In genomic region chr7:19740269-19740668, GRCm38 (mm10) we compare ENCODE assay signal across 17 mouse cellular contexts. TPM values are rescaled to one million over a fixed set of nuclear protein-coding genes. Genes with fewer than 3 reads are reported as not detected.
DNase-seq lines count a peak whose midpoint lies in the region; ATAC-seq and TF ChIP-seq lines count a peak whose summit lies in the region.
"Had no signal": no experiment of that assay in that cellular context is flagged by ENCODE, and none has a peak within 500 bp of the region (broad histone marks: within the 10 kb centered on the region; RNA-seq: fewer than 3 reads in every experiment).

No protein-coding gene starts in this region.

- DNase-seq in right cerebral cortex, postnatal 14 days, result peak; percentile 32
- no peak for DNase-seq in right cerebral cortex, postnatal 25 days
- DNase-seq in ZHBTc4 (ENCODE audit: low read depth, low spot score) (peak; percentile 86), MN1 (ENCODE audit: low spot score) (no peak)
- peak; percentile 65 for DNase-seq in lung, postnatal 36 days
- DNase-seq: embryo, embryonic 11 days; heart, adult 11 months; layer of hippocampus, adult 9-11 months; thymus, adult 18-20 months had no signal

- TF ChIP-seq CTCF in intestine, postnatal 0 days (IDR thresholded peaks at IDR 0.05; ENCODE audit: low read depth), result peak; percentile 41

- H3K36me3 ChIP-seq in intestine, postnatal 0 days (ENCODE audit: control insufficient read depth, insufficient read depth), result peaks cover 56% of the 10 kb centered on the region
- H3K36me3 ChIP-seq in intestine, embryonic 15.5 days, result peaks cover 30% of the 10 kb centered on the region
- peaks cover 20% of the 10 kb centered on the region for H3K36me3 ChIP-seq in midbrain, embryonic 15.5 days (replicated peaks)

- H3K4me1 ChIP-seq in intestine, postnatal 0 days (replicated peaks; ENCODE audit: control insufficient read depth, insufficient read depth, low read length), result no peaks in the 10 kb centered on the region
- H3K4me1 ChIP-seq in intestine, embryonic 15.5 days (replicated peaks), result peaks cover 26% of the 10 kb centered on the region
- peaks cover 6% of the 10 kb centered on the region for H3K4me1 ChIP-seq in midbrain, embryonic 15.5 days

- WGBS in intestine, postnatal 0 days, result 88% methylated on average over 11 of the region's 11 CpGs
- 88% methylated on average over 11 of the region's 11 CpGs for WGBS in intestine, embryonic 15.5 days
- 96% methylated on average over 11 of the region's 11 CpGs for WGBS in midbrain, embryonic 15.5 days

- H3K9ac ChIP-seq in intestine, postnatal 0 days (ENCODE audit: low read depth, low read length), result no peak overlapping the region
- H3K9ac ChIP-seq in intestine, embryonic 15.5 days, result no peak overlapping the region
- H3K9ac ChIP-seq in midbrain, embryonic 15.5 days, result no peak overlapping the region
- H3K9ac ChIP-seq: forebrain, embryonic 12.5 days; limb, embryonic 15.5 days; neural tube, embryonic 13.5 days had no signal

- no peak overlapping the region for H3K4me2 ChIP-seq in intestine, postnatal 0 days (replicated peaks; ENCODE audit: low read depth)
- no peak overlapping the region for H3K4me2 ChIP-seq in intestine, embryonic 15.5 days (replicated peaks)
- no peak overlapping the region for H3K4me2 ChIP-seq in midbrain, embryonic 15.5 days
- H3K4me2 ChIP-seq: forebrain, embryonic 12.5 days; limb, embryonic 15.5 days; midbrain, embryonic 11.5 days; neural tube, embryonic 13.5 days had no signal

- H3K4me3 ChIP-seq in intestine, postnatal 0 days (ENCODE audit: low read depth, low read length), result no peak overlapping the region
- H3K4me3 ChIP-seq in intestine, embryonic 15.5 days (replicated peaks), result no peak overlapping the region
- H3K4me3 ChIP-seq in midbrain, embryonic 15.5 days, result no peak overlapping the region
- H3K4me3 ChIP-seq: forebrain, embryonic 12.5 days; limb, embryonic 15.5 days; neural tube, embryonic 13.5 days had no signal

- H3K27ac ChIP-seq in intestine, postnatal 0 days (ENCODE audit: low read depth, low read length), result no peak overlapping the region
- H3K27ac ChIP-seq in intestine, embryonic 15.5 days, result no peak overlapping the region
- H3K27ac ChIP-seq in midbrain, embryonic 15.5 days, result no peak overlapping the region
- H3K27ac ChIP-seq: forebrain, embryonic 12.5 days; limb, embryonic 15.5 days; neural tube, embryonic 13.5 days had no signal

- H3K9me3 ChIP-seq in intestine, postnatal 0 days (ENCODE audit: control insufficient read depth), result no peaks in the 10 kb centered on the region
- no peaks in the 10 kb centered on the region for H3K9me3 ChIP-seq in intestine, embryonic 15.5 days
- H3K9me3 ChIP-seq in midbrain, embryonic 15.5 days, result no peaks in the 10 kb centered on the region
- H3K9me3 ChIP-seq: forebrain, embryonic 12.5 days; limb, embryonic 15.5 days; neural tube, embryonic 13.5 days had no signal

- H3K27me3 ChIP-seq in intestine, postnatal 0 days (replicated peaks; ENCODE audit: control insufficient read depth, insufficient read depth, low read length), result no peaks in the 10 kb centered on the region
- no peaks in the 10 kb centered on the region for H3K27me3 ChIP-seq in intestine, embryonic 15.5 days (replicated peaks)
- no peaks in the 10 kb centered on the region for H3K27me3 ChIP-seq in midbrain, embryonic 15.5 days (replicated peaks)
- H3K27me3 ChIP-seq: forebrain, embryonic 12.5 days; limb, embryonic 15.5 days; neural tube, embryonic 13.5 days; Patski had no signal

- no peak; the same call in 1 of the 2 replicates for ATAC-seq in intestine, postnatal 0 days
- no peak for ATAC-seq in intestine, embryonic 15.5 days
- ATAC-seq in midbrain, embryonic 15.5 days (replicated peaks), result no peak
- ATAC-seq: Patski had no signal

RNA-seq across cellular contexts. Expression of gene Nectin2, which starts 10.0 kb away (rescaled TPM):
- polyA plus RNA-seq in intestine, postnatal 0 days (2015; fragmentation: Nextera tagmentation; extraction: Ambion mirVana), result 93.1 and 94.7 TPM in 2 replicates
- polyA plus RNA-seq in intestine, embryonic 15.5 days (2015; fragmentation: Nextera tagmentation; extraction: Ambion mirVana), result 148 and 154 TPM in 2 replicates
- 56.3 and 60.8 TPM in 2 replicates for polyA plus RNA-seq in midbrain, embryonic 15.5 days (2015; fragmentation: Nextera tagmentation; extraction: Ambion mirVana)

RNA-seq across cellular contexts. Expression of gene Tomm40, which starts 25.0 kb away (rescaled TPM):
- polyA plus RNA-seq in intestine, postnatal 0 days (2015; fragmentation: Nextera tagmentation; extraction: Ambion mirVana), result 80.1 and 85.5 TPM in 2 replicates
- 208 and 215 TPM in 2 replicates for polyA plus RNA-seq in intestine, embryonic 15.5 days (2015; fragmentation: Nextera tagmentation; extraction: Ambion mirVana)
- polyA plus RNA-seq in midbrain, embryonic 15.5 days (2015; fragmentation: Nextera tagmentation; extraction: Ambion mirVana), result 139 and 156 TPM in 2 replicates

RNA-seq across cellular contexts. Expression of gene Bcam, which starts 30.5 kb away (rescaled TPM):
- polyA plus RNA-seq in intestine, postnatal 0 days (2015; fragmentation: Nextera tagmentation; extraction: Ambion mirVana), result 36.2 and 38.0 TPM in 2 replicates
- polyA plus RNA-seq in intestine, embryonic 15.5 days (2015; fragmentation: Nextera tagmentation; extraction: Ambion mirVana), result 76.9 and 79.4 TPM in 2 replicates
- 12.4 and 13.8 TPM in 2 replicates for polyA plus RNA-seq in midbrain, embryonic 15.5 days (2015; fragmentation: Nextera tagmentation; extraction: Ambion mirVana)

RNA-seq across cellular contexts. Expression of gene Apoe, which starts 41.3 kb away (rescaled TPM):
- polyA plus RNA-seq in intestine, postnatal 0 days (2015; fragmentation: Nextera tagmentation; extraction: Ambion mirVana), result 435 and 436 TPM in 2 replicates
- polyA plus RNA-seq in intestine, embryonic 15.5 days (2015; fragmentation: Nextera tagmentation; extraction: Ambion mirVana), result 296 and 325 TPM in 2 replicates
- polyA plus RNA-seq in midbrain, embryonic 15.5 days (2015; fragmentation: Nextera tagmentation; extraction: Ambion mirVana), result 385 and 514 TPM in 2 replicates

RNA-seq across cellular contexts. Expression of gene Apoc1, which starts 47.8 kb away (rescaled TPM):
- 34.7 and 50.0 TPM in 2 replicates for polyA plus RNA-seq in intestine, postnatal 0 days (2015; fragmentation: Nextera tagmentation; extraction: Ambion mirVana)
- polyA plus RNA-seq in intestine, embryonic 15.5 days (2015; fragmentation: Nextera tagmentation; extraction: Ambion mirVana), result 27.1 and 34.7 TPM in 2 replicates
- 1.5 and 1.6 TPM in 2 replicates for polyA plus RNA-seq in midbrain, embryonic 15.5 days (2015; fragmentation: Nextera tagmentation; extraction: Ambion mirVana)

Comparison
In these comparisons a context has a peak if more than half of its experiments do, and no peak if none do; other contexts are left out.
1. DNase-seq: peak in right cerebral cortex, postnatal 14 days (single experiment), ZHBTc4 (single experiment) and lung, postnatal 36 days (single experiment); none in right cerebral cortex, postnatal 25 days (single experiment) and MN1 (single experiment).